ENCODE assay signal across 9 mouse cellular contexts in genomic region chr5:108651823-108652222, GRCm38 (mm10). TPM values are rescaled to one million over a fixed set of nuclear protein-coding genes. Genes with fewer than 3 reads are reported as not detected.
DNase-seq lines count a peak whose midpoint lies in the region; ATAC-seq and TF ChIP-seq lines count a peak whose summit lies in the region.
"Had no signal": no experiment of that assay in that cellular context is flagged by ENCODE, and none has a peak within 500 bp of the region (broad histone marks: within the 10 kb centered on the region; RNA-seq: fewer than 3 reads in every experiment).

No protein-coding gene starts in this region.

- ATAC-seq in hindbrain, embryonic 15.5 days (ENCODE audit: low FRiP score, low read depth), result peak; percentile 61
- peak; percentile 56; the same call in 1 of the 2 replicates for ATAC-seq in limb, embryonic 14.5 days (ENCODE audit: low FRiP score, low read depth)
- ATAC-seq in midbrain, postnatal 0 days (ENCODE audit: low FRiP score), result peak; percentile 55; the same call in 1 of the 2 replicates

- H3K4me3 ChIP-seq in layer of hippocampus, adult 2 months, result no peak overlapping the region
- H3K4me3 ChIP-seq in hindbrain, embryonic 15.5 days, result no peak overlapping the region
- H3K4me3 ChIP-seq in limb, embryonic 14.5 days (replicated peaks; ENCODE audit: low read length), result no peak overlapping the region
- H3K4me3 ChIP-seq in midbrain, postnatal 0 days (ENCODE audit: low read depth, low read length), result no peak overlapping the region
- H3K4me3 ChIP-seq: megakaryocyte, embryonic 14.5 days had no signal

- peak; percentile 82 for TF ChIP-seq CTCF in layer of hippocampus, adult 2 months (conservative IDR thresholded peaks at IDR 0.05)
- TF ChIP-seq CTCF in midbrain, postnatal 0 days (IDR thresholded peaks at IDR 0.05), result peak; percentile 90

- no peak overlapping the region for H3K27ac ChIP-seq in layer of hippocampus, adult 2 months
- no peak overlapping the region for H3K27ac ChIP-seq in hindbrain, embryonic 15.5 days (replicated peaks)
- H3K27ac ChIP-seq in limb, embryonic 14.5 days (replicated peaks; ENCODE audit: low read depth, low read length), result no peak overlapping the region
- no peak overlapping the region for H3K27ac ChIP-seq in midbrain, postnatal 0 days (ENCODE audit: low read depth, low read length)

- peak; percentile 46 to 60 for DNase-seq in layer of hippocampus, adult 2 months (ENCODE audit: low spot score in 2 of 2)
- DNase-seq in layer of hippocampus, adult 9-10 months (ENCODE audit: low spot score), result no peak
- DNase-seq in NIH3T3 (ENCODE audit: low read depth), result peak; percentile 80
- DNase-seq in embryo, embryonic 10 days (ENCODE audit: low spot score), result peak; percentile 70
- DNase-seq in limb, embryonic 14.5 days (ENCODE audit: low spot score), result peak; percentile 64
- DNase-seq in midbrain, postnatal 0 days (ENCODE audit: low spot score), result peak; percentile 84
- DNase-seq in thymus, postnatal 36 days, result peak; percentile 42 to 48

- TF ChIP-seq POLR2A in limb, embryonic 14.5 days (IDR thresholded peaks at IDR 0.05; ENCODE audit: borderline replicate concordance, extremely low read depth, insufficient read depth, insufficient read length), result no peak

- no peak overlapping the region for H3K4me2 ChIP-seq in hindbrain, embryonic 15.5 days
- no peak overlapping the region for H3K4me2 ChIP-seq in limb, embryonic 14.5 days (replicated peaks; ENCODE audit: low read depth, low read length, severe bottlenecking)
- no peak overlapping the region for H3K4me2 ChIP-seq in midbrain, postnatal 0 days (ENCODE audit: low read depth, low read length, poor library complexity, severe bottlenecking)

- no peak overlapping the region for H3K9ac ChIP-seq in hindbrain, embryonic 15.5 days
- no peak overlapping the region for H3K9ac ChIP-seq in limb, embryonic 14.5 days (ENCODE audit: low read depth, low read length, severe bottlenecking)
- H3K9ac ChIP-seq in midbrain, postnatal 0 days (replicated peaks; ENCODE audit: low read length, poor library complexity, severe bottlenecking), result no peak overlapping the region

- no peaks in the 10 kb centered on the region for H3K27me3 ChIP-seq in hindbrain, embryonic 15.5 days
- no peaks in the 10 kb centered on the region for H3K27me3 ChIP-seq in limb, embryonic 14.5 days (ENCODE audit: control insufficient read depth, insufficient read depth, low read length)
- H3K27me3 ChIP-seq in midbrain, postnatal 0 days (ENCODE audit: insufficient read depth, low read length), result no peaks in the 10 kb centered on the region
- H3K27me3 ChIP-seq: megakaryocyte, embryonic 14.5 days had no signal

- no peaks in the 10 kb centered on the region for H3K4me1 ChIP-seq in hindbrain, embryonic 15.5 days (replicated peaks)
- no peaks in the 10 kb centered on the region for H3K4me1 ChIP-seq in limb, embryonic 14.5 days (ENCODE audit: control insufficient read depth, insufficient read depth, low read length)
- H3K4me1 ChIP-seq in midbrain, postnatal 0 days (ENCODE audit: insufficient read depth, low read length), result no peaks in the 10 kb centered on the region
- H3K4me1 ChIP-seq: megakaryocyte, embryonic 14.5 days had no signal

- 65% methylated on average over 1 of the region's 1 CpGs for WGBS in hindbrain, embryonic 15.5 days
- WGBS in limb, embryonic 14.5 days, result 55% methylated on average over 1 of the region's 1 CpGs
- 76% methylated on average over 1 of the region's 1 CpGs for WGBS in midbrain, postnatal 0 days

- peaks cover 76% of the 10 kb centered on the region for H3K36me3 ChIP-seq in hindbrain, embryonic 15.5 days
- H3K36me3 ChIP-seq in limb, embryonic 14.5 days (ENCODE audit: control insufficient read depth, insufficient read depth, low read length), result peaks cover 89% of the 10 kb centered on the region
- H3K36me3 ChIP-seq in midbrain, postnatal 0 days (ENCODE audit: insufficient read depth, low read length), result peaks cover 72% of the 10 kb centered on the region

- no peaks in the 10 kb centered on the region for H3K9me3 ChIP-seq in hindbrain, embryonic 15.5 days
- no peaks in the 10 kb centered on the region for H3K9me3 ChIP-seq in limb, embryonic 14.5 days (ENCODE audit: control insufficient read depth, low read length)
- no peaks in the 10 kb centered on the region for H3K9me3 ChIP-seq in midbrain, postnatal 0 days (ENCODE audit: low read length)
- H3K9me3 ChIP-seq: megakaryocyte, embryonic 14.5 days had no signal

RNA-seq across cellular contexts. Expression of gene Idua, which starts 8.3 kb away (rescaled TPM):
- 10 to 100 TPM; 16.8 to 17.1 TPM for total RNA-seq in layer of hippocampus, adult 2 months (2021)
- polyA plus RNA-seq in hindbrain, embryonic 15.5 days (2015; fragmentation: Nextera tagmentation; extraction: Ambion mirVana), result 11.0 and 11.8 TPM in 2 replicates
- polyA plus RNA-seq in limb, embryonic 14.5 days (2012; rRNA removed), result 21.4 and 26.8 TPM in 2 replicates
- 15.6 and 17.1 TPM in 2 replicates for polyA plus RNA-seq in limb, embryonic 14.5 days (2014; fragmentation: Nextera tagmentation; extraction: Ambion mirVana)
- total RNA-seq in midbrain, postnatal 0 days (2014; rRNA removed), result 9.2 and 10.9 TPM in 2 replicates
- polyA plus RNA-seq in midbrain, postnatal 0 days (2015; fragmentation: Nextera tagmentation; extraction: Ambion mirVana), result 8.8 and 9.8 TPM in 2 replicates

RNA-seq across cellular contexts. Expression of gene Dgkq, which starts 17.6 kb away (rescaled TPM):
- total RNA-seq in layer of hippocampus, adult 2 months (2021), result 10 to 100 TPM; 50.2 to 51.5 TPM
- polyA plus RNA-seq in hindbrain, embryonic 15.5 days (2015; fragmentation: Nextera tagmentation; extraction: Ambion mirVana), result 31.0 and 32.9 TPM in 2 replicates
- polyA plus RNA-seq in limb, embryonic 14.5 days (2012; rRNA removed), result 35.3 and 40.5 TPM in 2 replicates
- polyA plus RNA-seq in limb, embryonic 14.5 days (2014; fragmentation: Nextera tagmentation; extraction: Ambion mirVana), result 12.5 and 13.3 TPM in 2 replicates
- 45.4 and 51.8 TPM in 2 replicates for total RNA-seq in midbrain, postnatal 0 days (2014; rRNA removed)
- polyA plus RNA-seq in midbrain, postnatal 0 days (2015; fragmentation: Nextera tagmentation; extraction: Ambion mirVana), result 23.5 and 23.7 TPM in 2 replicates

RNA-seq across cellular contexts. Expression of gene Tmem175, which starts 22.3 kb away (rescaled TPM):
- total RNA-seq in layer of hippocampus, adult 2 months (2021), result 10 to 100 TPM; 40.7 to 43.5 TPM
- polyA plus RNA-seq in hindbrain, embryonic 15.5 days (2015; fragmentation: Nextera tagmentation; extraction: Ambion mirVana), result 26.3 and 27.1 TPM in 2 replicates
- 41.8 and 63.3 TPM in 2 replicates for polyA plus RNA-seq in limb, embryonic 14.5 days (2012; rRNA removed)
- 32.8 and 35.5 TPM in 2 replicates for polyA plus RNA-seq in limb, embryonic 14.5 days (2014; fragmentation: Nextera tagmentation; extraction: Ambion mirVana)
- total RNA-seq in midbrain, postnatal 0 days (2014; rRNA removed), result 34.1 and 37.6 TPM in 2 replicates
- 34.2 and 41.4 TPM in 2 replicates for polyA plus RNA-seq in midbrain, postnatal 0 days (2015; fragmentation: Nextera tagmentation; extraction: Ambion mirVana)

RNA-seq across cellular contexts. Expression of gene Gak, which starts 22.3 kb away (rescaled TPM):
- 10 to 100 TPM; 96.2 to 97.3 TPM for total RNA-seq in layer of hippocampus, adult 2 months (2021)
- polyA plus RNA-seq in hindbrain, embryonic 15.5 days (2015; fragmentation: Nextera tagmentation; extraction: Ambion mirVana), result 48.1 and 56.7 TPM in 2 replicates
- 55.6 and 63.6 TPM in 2 replicates for polyA plus RNA-seq in limb, embryonic 14.5 days (2012; rRNA removed)
- polyA plus RNA-seq in limb, embryonic 14.5 days (2014; fragmentation: Nextera tagmentation; extraction: Ambion mirVana), result 45.2 and 46.0 TPM in 2 replicates
- total RNA-seq in midbrain, postnatal 0 days (2014; rRNA removed), result 76.7 and 77.1 TPM in 2 replicates
- 46.1 and 48.6 TPM in 2 replicates for polyA plus RNA-seq in midbrain, postnatal 0 days (2015; fragmentation: Nextera tagmentation; extraction: Ambion mirVana)

RNA-seq across cellular contexts. Expression of gene Slc26a1, which starts 23.5 kb away (rescaled TPM):
- 1 to 10 TPM; 1.2 TPM for total RNA-seq in layer of hippocampus, adult 2 months (2021)
- polyA plus RNA-seq in hindbrain, embryonic 15.5 days (2015; fragmentation: Nextera tagmentation; extraction: Ambion mirVana), result 3.0 and 4.1 TPM in 2 replicates
- 1.3 and 2.6 TPM in 2 replicates for polyA plus RNA-seq in limb, embryonic 14.5 days (2012; rRNA removed)
- polyA plus RNA-seq in limb, embryonic 14.5 days (2014; fragmentation: Nextera tagmentation; extraction: Ambion mirVana), result 1.1 and 1.4 TPM in 2 replicates
- total RNA-seq in midbrain, postnatal 0 days (2014; rRNA removed), result 9.3 and 10.1 TPM in 2 replicates
- 4.2 and 5.3 TPM in 2 replicates for polyA plus RNA-seq in midbrain, postnatal 0 days (2015; fragmentation: Nextera tagmentation; extraction: Ambion mirVana)
